Mouse (Mus musculus) layer of hippocampus, postnatal 36 days (tissue): ENCODE results near the gene Emc3. TPM values are rescaled to one million over a fixed set of nuclear protein-coding genes. Genes with fewer than 3 reads are reported as not detected.

Experiments used
- DNase-seq, 2 experiments: peaks; one replicate each; pipeline ENCODE4 v3.0.0; 2022
- total RNA-seq, 2 experiments: library from RNA; stranded (reverse); gene quantifications; 2 replicates each; pipeline ENCODE4 v1.2.3; 2021

The Emc3 gene
- total RNA-seq, 2 experiments from 2014 or later = 75.1 to 82.0 TPM

DNA sequence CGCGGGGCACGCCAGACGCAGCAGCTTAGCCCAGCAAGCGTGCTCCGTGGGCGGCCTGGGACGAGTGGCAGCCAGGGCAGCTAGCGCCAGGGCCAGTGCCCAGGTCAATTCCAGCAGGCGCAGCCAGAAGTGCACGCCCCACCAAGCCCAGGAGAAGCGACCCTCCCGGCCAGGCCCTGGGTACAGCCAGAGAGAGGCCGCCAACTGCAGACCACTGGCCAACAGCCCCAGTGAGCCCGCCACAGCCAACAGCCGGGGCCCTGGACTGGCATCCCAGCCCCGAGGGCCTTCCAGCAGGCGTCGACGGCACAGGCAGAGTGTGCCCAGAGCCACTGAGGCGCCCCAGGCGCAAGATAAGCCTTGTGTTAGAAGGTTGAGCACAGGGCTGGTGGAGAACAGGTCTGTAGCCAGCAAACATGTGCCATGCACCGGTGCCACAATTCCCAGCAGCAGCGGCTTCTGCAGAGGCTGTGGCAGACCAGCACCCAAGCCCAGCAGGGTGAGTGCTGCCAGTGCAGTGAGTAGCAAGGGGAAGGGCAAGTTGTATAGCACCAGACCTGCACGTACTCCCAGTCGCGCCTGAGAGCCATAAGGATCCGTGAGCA is 36.3 kb downstream of the Emc3 start:
- no peak for DNase-seq

DNA sequence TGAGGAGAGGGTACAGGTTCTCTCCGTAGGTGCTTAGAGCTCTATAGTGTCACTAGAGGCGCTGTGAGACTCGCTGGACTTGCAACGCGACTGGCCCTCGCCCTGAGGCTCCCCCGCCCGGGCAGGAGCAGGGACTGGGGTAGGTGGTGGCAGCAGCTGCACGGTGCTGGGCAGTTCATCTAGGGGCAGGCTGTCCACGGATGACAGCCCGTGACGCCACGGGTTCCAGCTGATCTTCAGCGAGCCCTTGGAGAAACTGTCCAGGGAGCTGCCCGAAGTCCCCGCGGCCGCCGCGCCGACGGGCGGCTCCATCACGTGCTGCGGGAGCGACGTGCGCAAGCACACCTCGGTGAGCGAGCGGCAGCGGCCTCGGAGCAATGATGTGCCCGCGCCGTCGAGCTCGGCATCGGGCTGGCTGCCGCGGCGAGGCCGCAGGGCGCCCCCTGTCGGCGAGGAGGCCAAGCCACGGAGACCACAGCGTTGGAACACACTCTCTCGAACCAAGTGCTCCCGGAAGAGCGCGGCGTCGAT is 37.1 kb downstream of the Emc3 start:
- DNase-seq = peak; percentile 64 to 74

DNA sequence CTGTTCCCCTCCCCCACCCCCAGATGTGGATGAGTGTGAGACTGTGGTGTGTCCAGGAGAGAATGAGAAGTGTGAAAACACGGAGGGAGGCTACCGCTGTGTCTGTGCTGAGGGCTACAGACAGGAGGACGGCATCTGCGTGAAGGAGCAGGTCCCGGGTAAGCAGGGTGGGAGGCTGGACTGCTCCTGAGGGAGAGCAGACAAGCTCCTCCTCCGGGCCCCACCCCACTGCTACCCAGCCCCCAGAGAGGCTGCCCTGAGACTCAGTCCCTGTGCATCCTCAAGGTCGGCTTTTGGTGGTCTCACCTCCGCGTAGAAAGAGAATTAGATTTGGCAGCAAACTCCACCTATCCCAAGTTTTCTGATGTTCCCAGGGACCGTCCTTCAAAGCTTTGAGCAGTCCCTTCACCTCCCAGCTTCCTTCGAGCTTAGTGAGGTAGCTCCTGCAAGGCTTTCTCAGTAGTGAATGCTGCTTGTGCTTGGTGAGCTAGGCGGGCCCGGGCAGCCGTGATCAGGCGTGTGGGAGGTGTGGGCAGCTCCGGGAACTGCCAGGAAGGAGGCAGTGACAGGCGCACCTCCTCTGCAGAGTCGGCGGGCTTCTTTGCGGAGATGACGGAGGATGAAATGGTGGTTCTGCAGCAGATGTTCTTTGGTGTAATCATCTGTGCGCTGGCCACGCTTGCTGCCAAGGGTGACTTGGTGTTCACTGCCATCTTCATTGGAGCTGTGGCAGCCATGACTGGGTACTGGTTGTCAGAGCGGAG is 39.2 kb downstream of the Emc3 start:
- peak in 1 of 2 experiments; percentile 51 for DNase-seq

DNA sequence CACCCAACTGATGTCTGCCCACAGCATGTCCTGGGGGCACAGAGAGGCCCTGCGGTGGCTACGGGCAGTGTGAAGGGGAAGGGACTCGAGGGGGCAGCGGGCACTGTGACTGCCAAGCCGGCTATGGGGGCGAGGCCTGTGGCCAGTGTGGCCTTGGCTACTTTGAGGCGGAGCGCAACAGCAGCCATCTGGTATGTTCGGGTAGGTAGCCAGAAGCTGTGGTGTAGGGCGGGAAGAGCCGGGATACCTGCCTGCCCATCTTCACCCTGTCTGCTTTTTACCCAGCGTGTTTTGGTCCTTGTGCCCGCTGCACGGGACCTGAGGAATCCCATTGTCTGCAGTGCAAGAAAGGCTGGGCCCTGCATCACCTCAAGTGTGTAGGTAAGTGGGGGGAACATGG is 42.0 kb downstream of the Emc3 start:
- no peak for DNase-seq

DNA sequence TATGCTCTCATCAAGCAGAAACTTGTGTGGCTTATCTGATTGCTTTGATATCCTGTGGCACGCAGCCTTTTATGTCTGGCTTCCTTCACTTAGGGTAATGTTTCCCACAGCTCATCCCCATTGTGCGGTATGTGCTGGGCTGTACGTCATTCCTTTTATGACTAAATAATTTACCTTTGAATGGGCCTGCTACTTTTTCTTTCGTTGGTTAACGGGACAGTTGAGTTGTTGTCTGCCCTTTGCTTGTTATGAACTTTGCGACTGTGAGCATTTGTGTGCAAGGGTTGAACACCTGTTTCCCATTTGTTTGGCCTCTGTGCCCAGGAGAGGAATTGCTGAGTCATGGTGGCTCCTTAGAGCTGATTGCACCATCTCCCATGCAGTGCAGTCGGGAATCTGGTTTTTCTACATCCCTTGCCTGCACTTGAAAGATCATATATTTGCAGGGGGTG is 44.3 kb downstream of the Emc3 start:
- no peak for DNase-seq

DNA sequence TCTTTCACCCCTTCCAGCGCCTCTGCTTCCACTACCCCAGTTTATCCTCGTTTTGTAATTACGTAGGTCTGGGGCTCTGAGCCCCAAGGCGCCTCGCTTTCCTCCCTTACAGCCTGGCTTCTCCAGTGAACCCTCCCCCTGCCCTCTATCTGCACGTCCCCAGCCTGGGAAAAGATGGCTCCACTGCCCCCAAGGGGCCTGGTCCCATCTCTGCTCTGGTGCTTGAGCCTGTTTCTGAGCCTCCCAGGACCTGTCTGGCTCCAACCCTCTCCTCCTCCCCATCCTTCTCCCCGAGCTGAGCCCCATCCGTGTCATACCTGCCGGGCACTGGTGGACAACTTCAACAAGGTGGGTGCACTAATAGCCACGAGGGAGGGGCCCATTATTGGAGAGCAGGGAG is 47.7 kb downstream of the Emc3 start:
- DNase-seq = no peak

DNA sequence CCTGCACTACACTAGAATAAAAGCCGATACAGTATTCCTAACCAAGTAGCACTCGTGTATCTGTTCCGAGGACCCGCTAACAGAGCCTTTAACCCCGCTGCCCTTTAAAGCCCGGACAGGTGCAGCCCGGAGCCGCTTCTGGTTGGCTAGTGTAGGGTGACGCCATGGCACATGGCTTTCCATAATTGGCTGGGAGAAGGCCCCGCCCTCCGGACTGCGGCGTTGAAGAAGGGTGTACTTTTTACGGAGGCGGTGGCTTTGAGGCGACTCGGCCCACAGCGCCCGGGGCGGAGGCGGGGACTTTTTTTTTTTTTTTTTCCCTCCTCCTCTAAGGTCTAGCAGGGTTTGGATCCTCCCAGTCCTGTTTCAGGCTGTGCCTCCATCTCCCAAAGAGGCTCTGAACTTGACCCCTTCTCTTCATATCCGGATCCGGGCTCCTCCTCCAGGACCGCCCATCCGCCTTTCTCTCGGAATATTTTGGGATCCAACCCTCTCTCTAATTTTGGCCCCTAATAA is 48.3 kb downstream of the Emc3 start, which contains the start of gene Creld1:
Gene Creld1, plus strand, starts transcription at position 198 of the 516 bp plus-strand sequence.
- peak; percentile 91 to 94 for DNase-seq

DNA sequence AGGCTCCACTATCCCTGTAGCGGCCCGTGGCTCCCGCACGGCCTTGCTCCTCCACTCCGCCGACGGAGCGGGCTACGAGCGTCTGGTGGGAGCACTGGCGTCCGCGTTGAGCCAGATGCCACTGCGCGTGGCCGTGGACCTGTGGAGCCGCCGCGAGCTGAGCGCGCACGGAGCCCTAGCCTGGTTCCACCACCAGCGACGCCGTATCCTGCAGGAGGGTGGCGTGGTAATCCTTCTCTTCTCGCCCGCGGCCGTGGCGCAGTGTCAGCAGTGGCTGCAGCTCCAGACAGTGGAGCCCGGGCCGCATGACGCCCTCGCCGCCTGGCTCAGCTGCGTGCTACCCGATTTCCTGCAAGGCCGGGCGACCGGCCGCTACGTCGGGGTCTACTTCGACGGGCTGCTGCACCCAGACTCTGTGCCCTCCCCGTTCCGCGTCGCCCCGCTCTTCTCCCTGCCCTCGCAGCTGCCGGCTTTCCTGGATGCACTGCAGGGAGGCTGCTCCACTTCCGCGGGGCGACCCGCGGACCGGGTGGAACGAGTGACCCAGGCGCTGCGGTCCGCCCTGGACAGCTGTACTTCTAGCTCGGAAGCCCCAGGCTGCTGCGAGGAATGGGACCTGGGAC is 48.9 kb downstream of the Emc3 start:
- peak in 1 of 2 experiments; percentile 56 for DNase-seq

DNA sequence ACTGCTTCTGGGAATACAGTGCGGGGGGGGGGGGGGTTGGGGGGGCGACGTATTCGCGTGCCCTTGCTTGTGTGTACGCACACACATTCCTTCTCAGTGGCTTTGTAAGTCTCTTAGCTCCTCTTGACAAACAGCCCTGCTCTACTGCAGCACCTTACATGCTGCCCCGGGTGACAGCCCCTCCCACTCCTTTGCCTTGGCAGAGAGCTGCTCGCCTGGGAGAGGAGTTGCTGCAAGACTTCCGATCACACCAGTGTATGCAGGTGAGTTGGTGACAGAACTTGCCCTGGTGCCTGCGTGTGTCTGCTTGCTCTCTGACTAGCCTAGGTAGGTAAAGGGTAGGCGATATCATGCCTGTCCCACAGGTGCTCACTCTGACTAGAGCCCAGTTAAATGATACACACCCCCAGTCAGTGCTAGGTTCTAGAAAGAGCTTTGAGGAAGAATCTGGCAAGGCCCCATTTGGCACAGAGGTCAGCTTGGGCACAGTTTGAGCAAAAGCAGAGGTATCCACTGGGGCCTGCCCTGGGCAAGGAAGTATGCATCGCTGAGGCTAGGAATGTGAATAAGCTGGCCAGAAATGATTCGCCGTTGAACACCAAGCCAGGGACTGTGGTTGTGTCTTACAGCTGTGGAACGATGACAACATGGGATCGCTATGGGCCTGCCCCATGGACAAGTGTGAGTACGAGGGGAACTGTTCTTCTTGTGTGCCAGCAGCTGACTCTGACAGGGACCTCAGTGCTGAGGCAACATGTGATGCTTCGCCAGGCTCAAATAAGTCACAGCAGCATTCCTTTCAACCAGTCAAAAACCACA is 50.7 kb downstream of the Emc3 start:
- no peak for DNase-seq

DNA sequence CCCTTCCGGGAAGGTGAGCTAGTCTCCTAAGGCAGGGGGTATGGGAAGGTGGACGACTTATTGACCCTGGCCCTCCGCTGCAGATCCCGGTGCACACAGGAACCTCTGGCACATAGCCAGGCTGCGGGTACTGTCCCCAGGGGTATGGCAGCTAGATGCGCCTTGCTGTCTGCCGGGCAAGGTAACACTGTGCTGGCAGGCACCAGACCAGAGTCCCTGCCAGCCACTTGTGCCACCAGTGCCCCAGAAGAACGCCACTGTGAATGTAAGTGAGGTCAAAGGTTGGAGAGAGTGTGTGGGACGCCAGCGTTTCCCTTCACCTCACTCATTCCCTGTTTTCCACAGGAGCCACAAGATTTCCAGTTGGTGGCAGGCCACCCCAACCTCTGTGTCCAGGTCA is 52.5 kb downstream of the Emc3 start:
- no peak for DNase-seq

DNA sequence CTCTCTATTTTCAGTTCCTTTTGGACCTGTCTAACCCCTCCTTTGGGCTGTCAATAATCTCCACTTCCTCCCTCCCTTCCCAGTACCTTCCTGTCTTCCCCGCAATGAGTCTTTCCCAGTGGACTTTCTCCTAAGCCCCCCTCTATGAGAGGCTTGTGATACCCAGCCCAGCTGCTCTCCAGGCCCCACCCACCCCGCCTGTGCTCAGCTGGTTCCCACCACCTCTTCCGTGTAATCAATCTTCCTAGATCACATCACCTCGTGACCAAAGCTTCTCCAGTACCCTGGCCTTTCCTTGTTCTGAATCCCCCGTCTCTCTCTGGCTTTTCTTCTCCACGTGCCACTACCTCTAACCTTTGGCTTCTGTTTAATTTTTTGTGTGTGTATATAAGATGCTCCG is 54.1 kb downstream of the Emc3 start:
- DNase-seq = no peak

DNA sequence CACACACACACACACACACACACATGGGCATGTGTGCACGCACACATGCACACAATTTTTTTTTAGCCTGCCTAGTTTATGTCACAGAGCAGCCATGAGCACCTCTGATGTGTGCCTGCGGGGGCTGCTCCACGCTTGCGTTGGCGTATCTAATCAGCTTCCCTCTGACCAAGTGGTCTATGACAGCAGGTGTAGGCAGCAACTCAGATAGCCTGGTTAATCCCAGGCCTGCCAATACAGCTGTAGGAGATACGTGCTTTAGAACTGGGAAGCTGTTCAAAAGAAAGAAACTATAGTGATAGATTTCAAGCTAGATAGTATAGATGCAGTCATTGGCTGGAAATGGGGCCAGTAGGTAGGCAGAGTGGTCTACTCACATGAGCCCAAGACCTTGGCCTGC is 57.7 kb downstream of the Emc3 start:
- DNase-seq = no peak

DNA sequence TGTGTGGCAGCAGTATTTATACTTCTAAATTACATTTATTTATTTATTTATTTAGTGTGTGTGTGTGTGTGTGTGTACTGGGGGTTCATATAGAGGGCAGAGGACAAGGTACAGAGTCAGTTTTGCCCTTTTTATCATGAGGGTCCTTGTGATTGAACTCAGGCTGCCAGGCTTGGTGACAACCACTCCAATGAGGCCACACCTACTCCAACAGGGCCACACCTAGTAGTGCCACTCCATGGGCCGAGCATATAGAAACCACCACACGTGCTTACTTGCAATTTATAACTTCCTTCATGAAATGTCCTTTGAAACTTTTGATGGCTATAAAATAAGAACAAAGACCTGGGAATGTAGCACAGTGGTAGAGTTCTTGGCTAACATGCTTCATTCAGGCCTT is 58.2 kb downstream of the Emc3 start:
- no peak for DNase-seq

DNA sequence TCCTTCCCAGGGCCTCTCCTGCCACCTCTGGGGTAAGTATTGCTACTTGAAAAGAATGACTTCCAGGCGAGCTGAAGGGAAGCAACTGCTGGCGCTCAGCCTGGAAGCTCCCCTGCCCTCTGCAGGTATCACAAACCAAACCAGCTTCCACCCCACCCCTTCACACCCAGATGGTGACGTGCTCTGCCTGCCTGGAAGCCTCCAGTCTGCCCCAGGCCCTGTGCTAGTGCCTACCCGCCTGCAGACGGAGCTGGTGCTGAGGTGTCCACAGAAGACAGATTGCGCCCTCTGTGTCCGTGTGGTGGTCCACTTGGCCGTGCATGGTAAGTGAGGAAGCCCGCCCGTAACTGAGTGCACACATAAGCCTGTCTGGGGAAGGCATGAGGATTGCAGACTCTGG is 59.4 kb downstream of the Emc3 start:
- no peak for DNase-seq

DNA sequence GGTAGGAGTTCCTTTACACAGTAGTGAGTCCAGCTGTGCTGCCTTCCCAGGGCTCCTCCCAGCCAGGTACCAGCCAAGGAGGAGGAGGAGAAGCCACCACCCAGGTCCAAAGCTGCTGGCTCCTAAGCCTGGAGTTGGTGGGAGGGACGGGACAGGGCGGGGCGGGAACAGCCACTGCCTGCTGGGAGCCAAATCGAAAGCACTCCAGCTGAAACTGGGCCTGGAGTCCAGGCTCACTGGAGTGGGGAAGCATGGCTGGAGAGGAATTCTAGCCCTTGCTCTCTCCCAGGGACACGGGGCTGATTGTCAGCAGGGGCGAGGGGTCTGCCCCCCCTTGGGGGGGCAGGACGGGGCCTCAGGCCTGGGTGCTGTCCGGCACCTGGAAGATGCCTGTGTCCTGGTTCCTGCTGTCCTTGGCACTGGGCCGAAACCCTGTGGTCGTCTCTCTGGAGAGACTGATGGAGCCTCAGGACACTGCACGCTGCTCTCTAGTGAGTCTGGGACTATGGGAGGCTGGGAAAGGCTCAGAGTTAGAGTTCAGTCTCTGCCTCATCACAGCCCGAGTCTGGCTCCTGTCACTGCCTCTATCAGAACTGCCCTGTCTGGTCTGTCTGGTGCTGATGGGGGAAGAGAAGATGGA is 60.0 kb downstream of the Emc3 start, which contains the start of gene Il17rc:
Gene Il17rc, plus strand, starts transcription at position 131 of the 640 bp plus-strand sequence.
- DNase-seq = no peak

DNA sequence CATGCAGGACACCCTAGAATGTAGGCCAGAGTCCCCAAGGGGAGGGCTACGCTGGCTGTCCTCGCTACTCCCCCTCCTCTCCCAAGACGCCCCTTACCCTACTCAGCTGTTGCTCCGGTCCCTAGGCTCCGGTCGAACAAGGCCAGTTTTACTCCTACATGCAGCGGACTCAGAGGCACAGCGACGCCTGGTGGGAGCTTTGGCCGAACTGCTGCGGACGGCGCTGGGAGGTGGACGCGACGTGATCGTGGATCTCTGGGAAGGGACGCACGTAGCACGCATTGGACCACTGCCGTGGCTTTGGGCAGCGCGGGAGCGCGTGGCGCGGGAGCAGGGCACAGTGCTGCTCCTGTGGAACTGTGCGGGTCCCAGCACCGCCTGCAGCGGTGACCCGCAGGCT is 62.0 kb downstream of the Emc3 start:
- peak; percentile 60 to 61 for DNase-seq

DNA sequence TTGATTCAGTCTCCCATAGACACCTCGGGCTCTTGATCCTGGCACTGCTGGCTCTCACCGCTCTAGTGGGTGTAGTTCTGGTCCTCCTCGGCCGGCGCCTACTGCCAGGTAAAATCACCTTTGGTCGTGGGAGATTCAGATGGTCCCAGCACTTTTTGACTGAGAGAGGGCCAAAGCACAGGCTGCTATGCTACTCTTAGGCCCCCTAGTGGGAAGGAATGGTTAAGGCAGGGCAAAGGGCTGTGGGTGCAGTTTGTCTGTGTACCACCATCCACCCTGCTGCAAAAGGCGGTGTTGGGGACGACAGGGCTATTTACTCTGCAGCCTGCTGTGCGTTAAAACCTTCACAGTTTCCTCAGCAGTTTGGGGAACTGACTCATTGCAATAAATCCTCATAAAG is 62.4 kb downstream of the Emc3 start:
- DNase-seq = peak in 1 of 2 experiments; percentile 61

DNA sequence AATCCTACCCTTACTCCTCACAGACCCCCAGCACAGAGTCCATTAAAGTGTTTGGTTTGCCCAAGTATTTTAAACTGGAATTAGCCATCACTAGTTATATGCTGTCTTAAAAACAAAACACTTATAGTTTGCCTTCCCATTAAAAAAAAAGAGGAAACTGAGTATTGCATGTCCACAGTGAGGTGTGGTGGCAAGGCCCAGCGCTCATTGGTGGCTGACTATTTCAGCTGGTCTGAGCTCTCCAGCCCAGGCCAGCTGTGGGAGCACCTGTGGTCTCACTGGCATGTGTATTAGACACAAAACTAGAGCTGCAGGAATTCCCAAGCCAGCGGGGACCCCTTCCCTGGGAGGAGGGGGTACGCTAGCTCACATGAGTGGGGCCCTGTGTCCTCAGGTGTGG is 62.9 kb downstream of the Emc3 start:
- DNase-seq = no peak

DNA sequence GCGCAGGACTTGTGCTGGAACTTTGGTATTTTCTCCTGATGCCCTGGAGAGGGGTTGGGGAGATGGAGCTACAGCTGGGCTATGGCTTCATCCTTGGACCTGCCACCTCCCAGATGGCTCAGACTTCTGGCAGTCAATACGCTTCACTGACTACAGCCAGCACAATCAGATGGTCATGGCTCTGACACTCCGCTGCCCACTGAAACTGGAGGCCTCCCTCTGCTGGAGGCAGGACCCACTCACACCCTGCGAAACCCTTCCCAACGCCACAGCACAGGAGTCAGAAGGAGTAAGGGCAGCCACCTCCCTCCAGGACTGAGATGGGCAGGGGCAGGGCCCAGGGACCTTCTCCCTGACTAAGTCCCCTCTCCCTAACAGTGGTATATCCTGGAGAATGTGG is 65.8 kb downstream of the Emc3 start:
- DNase-seq = no peak
